Mouse (Mus musculus) limb, embryonic 11.5 days (tissue): Measurements from ENCODE around the gene Fgfr2. TPM values are rescaled to one million over a fixed set of nuclear protein-coding genes. Genes with fewer than 3 reads are reported as not detected.

Experiments
- ATAC-seq: fragments of 200-750 bp; cut with Nextera tagmentation; 2 replicates; pipeline ENCODE4 v1.8.0; 2017; ENCODE audit warnings: low read depth; ENCODE audit not compliant: insufficient number of reproducible peaks, low FRiP score, low TSS enrichment
- DNase-seq: peaks from one replicate; pipeline ENCODE4 v3.0.0-alpha.2; 2015; ENCODE audit warnings: low spot score
- H3K27ac ChIP-seq: fragments of 300-500 bp; sonication (generic); replicated peaks from 2 replicates; pipeline ENCODE4 v1.5.1; 2014; ENCODE audit warnings: low read depth, mild to moderate bottlenecking, low read length
- H3K27me3 ChIP-seq: fragments of 300-500 bp; sonication (generic); 2 replicates; pipeline ENCODE4 v1.6.1; 2014; ENCODE audit warnings: mild to moderate bottlenecking, low read length, mixed read lengths; ENCODE audit not compliant: control insufficient read depth, insufficient read depth
- H3K36me3 ChIP-seq: fragments of 300-500 bp; sonication (generic); 2 replicates; pipeline ENCODE4 v1.6.1; 2014; ENCODE audit warnings: mild to moderate bottlenecking, low read length, moderate library complexity, mixed read lengths; ENCODE audit not compliant: control insufficient read depth, insufficient read depth
- H3K4me1 ChIP-seq: fragments of 300-500 bp; sonication (generic); 2 replicates; pipeline ENCODE4 v1.6.1; 2014; ENCODE audit warnings: low read length, mixed read lengths; ENCODE audit not compliant: control insufficient read depth, insufficient read depth
- H3K4me2 ChIP-seq: fragments of 300-500 bp; sonication (generic); 2 replicates; pipeline ENCODE4 v1.6.1; 2014; ENCODE audit warnings: low read depth, mild to moderate bottlenecking, moderate library complexity; ENCODE audit not compliant: severe bottlenecking
- H3K4me3 ChIP-seq: fragments of 300-500 bp; sonication (generic); 2 replicates; pipeline ENCODE4 v1.5.1; 2014; ENCODE audit warnings: low read depth, low read length
- H3K9ac ChIP-seq: fragments of 300-500 bp; sonication (generic); 2 replicates; pipeline ENCODE4 v1.6.1; 2014; ENCODE audit warnings: mild to moderate bottlenecking, low read length
- H3K9me3 ChIP-seq: fragments of 300-500 bp; sonication (generic); 2 replicates; pipeline ENCODE4 v1.6.1; 2016; ENCODE audit warnings: low read length; ENCODE audit not compliant: control insufficient read depth
- WGBS: fragments of 180-500 bp; shearing (Covaris S2); extraction: QIAGEN DNeasy Blood & Tissue Kit; methylation state at CpG from one replicate; pipeline ENCODE4 v1.1.7; 2014; 5-methylcytosine and 5-hydroxymethylcytosine counted together
- polyA plus RNA-seq: library from polyadenylated mRNA; unstranded; fragments of >200 nt; fragmentation: Nextera tagmentation; extraction: Ambion mirVana; gene quantifications from 2 replicates; pipeline ENCODE4 v1.2.1, GENCODE M21; 2014

Fgfr2 gene
- polyA plus RNA-seq, 1 experiment from 2014 or later = 60.1 TPM

GRCm38 (mm10) chr7:132778630-132779029, 344.5 kb downstream of the Fgfr2 start:
- whole genome bisulfite sequencing = 78% methylated on average over 13 of the region's 13 CpGs
- H3K27ac ChIP-seq = no peak overlapping the region
- H3K4me2 ChIP-seq = no peak overlapping the region
- no peak for ATAC-seq
- no peak for DNase-seq
- no peak overlapping the region for H3K9ac ChIP-seq
- H3K27me3 ChIP-seq = no peaks in the 10 kb centered on the region
- H3K9me3 ChIP-seq = no peaks in the 10 kb centered on the region
- H3K4me1 ChIP-seq = peaks cover 24% of the 10 kb centered on the region
- peaks cover 5% of the 10 kb centered on the region; the same call in 1 of the 2 replicates for H3K36me3 ChIP-seq
- H3K4me3 ChIP-seq = no peak overlapping the region

GRCm38 (mm10) chr7:132777728-132778453, 345.3 kb downstream of the Fgfr2 start:
- Histone ChIP-seq H3K9me3 (no peaks in the 10 kb centered on the region), H3K4me1 (peaks cover 24% of the 10 kb centered on the region), H3K27ac (no peak overlapping the region), H3K4me3 (no peak overlapping the region), H3K36me3 (peaks cover 5% of the 10 kb centered on the region; the same call in 1 of the 2 replicates), H3K9ac (no peak overlapping the region), H3K4me2 (no peak overlapping the region), H3K27me3 (no peaks in the 10 kb centered on the region)
- ATAC-seq = no peak
- no peak for DNase-seq
- WGBS = 83% methylated on average over 1 of the region's 1 CpGs

GRCm38 (mm10) chr7:132777117-132777516, 346.0 kb downstream of the Fgfr2 start:
- Histone ChIP-seq H3K36me3 (peaks cover 5% of the 10 kb centered on the region; the same call in 1 of the 2 replicates), H3K27me3 (no peaks in the 10 kb centered on the region), H3K4me1 (peaks cover 20% of the 10 kb centered on the region), H3K4me3 (no peak overlapping the region), H3K4me2 (no peak overlapping the region), H3K27ac (no peak overlapping the region), H3K9ac (no peak overlapping the region), H3K9me3 (no peaks in the 10 kb centered on the region)
- WGBS = 89% methylated on average over 7 of the region's 7 CpGs
- ATAC-seq = no peak
- no peak for DNase-seq

- no peak overlapping the region for H3K4me2 ChIP-seq
- peaks cover 5% of the 10 kb centered on the region; the same call in 1 of the 2 replicates for H3K36me3 ChIP-seq
- no peak overlapping the region for H3K27ac ChIP-seq
- DNase-seq = no peak
- no peak for ATAC-seq
- H3K9ac ChIP-seq = no peak overlapping the region
- H3K4me1 ChIP-seq = peaks cover 15% of the 10 kb centered on the region
- H3K4me3 ChIP-seq = no peak overlapping the region
- no peaks in the 10 kb centered on the region for H3K9me3 ChIP-seq
- WGBS = 84% methylated on average over 7 of the region's 7 CpGs
- no peaks in the 10 kb centered on the region for H3K27me3 ChIP-seq
These were observed 346.6 kb downstream of the Fgfr2 start for GRCm38 (mm10) chr7:132776338-132777111.

DNA sequence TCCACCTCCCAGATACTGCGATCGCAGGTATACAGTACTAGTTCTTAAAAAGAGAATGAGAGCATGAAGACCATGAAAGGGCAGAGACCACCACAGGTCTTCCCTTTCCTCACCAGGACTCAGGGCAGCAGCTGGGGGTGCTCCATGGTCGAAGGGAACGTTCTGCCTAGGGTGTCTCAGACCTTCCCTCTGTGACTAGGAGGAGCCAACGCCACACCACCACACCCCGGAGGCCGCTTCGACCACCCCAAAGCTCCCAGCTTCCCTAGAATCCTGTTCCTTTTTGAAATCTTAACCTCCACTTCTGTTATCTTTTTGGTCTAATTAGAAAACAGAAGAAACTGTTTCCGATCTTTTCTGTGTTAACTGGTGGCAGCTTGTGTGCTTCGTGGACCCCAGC, 347.2 kb downstream of the Fgfr2 start:
- H3K36me3 ChIP-seq = peaks cover 5% of the 10 kb centered on the region; the same call in 1 of the 2 replicates
- 96% methylated on average over 10 of the region's 10 CpGs for WGBS
- peaks cover 9% of the 10 kb centered on the region for H3K4me1 ChIP-seq
- no peak for DNase-seq
- no peak for ATAC-seq
- H3K27ac ChIP-seq = no peak overlapping the region
- no peaks in the 10 kb centered on the region for H3K27me3 ChIP-seq
- no peak overlapping the region for H3K4me3 ChIP-seq
- no peak overlapping the region for H3K4me2 ChIP-seq
- H3K9ac ChIP-seq = no peak overlapping the region
- H3K9me3 ChIP-seq = no peaks in the 10 kb centered on the region

DNA sequence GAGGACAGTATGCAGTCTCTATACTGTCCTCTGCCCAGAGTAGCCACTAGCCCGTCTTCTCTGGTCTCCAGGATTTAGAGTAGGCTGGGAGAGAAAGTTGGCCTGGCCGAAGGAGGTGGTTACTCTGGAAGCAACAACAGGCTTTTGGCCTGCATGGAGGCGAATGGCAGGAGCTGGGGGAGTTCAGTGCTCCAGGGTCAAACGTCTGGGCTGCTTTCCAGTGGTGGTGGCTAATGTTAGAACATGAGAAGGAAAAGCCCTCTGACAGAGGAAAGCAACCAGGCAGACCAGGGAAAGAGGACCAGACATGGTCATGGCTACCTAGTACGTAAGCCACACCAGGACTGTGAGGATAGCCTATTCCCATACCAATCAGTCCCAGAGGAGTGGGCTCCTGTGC, 347.8 kb downstream of the Fgfr2 start:
- no peaks in the 10 kb centered on the region for H3K9me3 ChIP-seq
- H3K4me2 ChIP-seq = no peak overlapping the region
- 94% methylated on average over 5 of the region's 5 CpGs for WGBS
- ATAC-seq = no peak
- H3K4me3 ChIP-seq = no peak overlapping the region
- no peak overlapping the region for H3K9ac ChIP-seq
- H3K36me3 ChIP-seq = peaks cover 5% of the 10 kb centered on the region; the same call in 1 of the 2 replicates
- peaks cover 5% of the 10 kb centered on the region; the same call in 1 of the 2 replicates for H3K4me1 ChIP-seq
- no peaks in the 10 kb centered on the region for H3K27me3 ChIP-seq
- no peak for DNase-seq
- no peak overlapping the region for H3K27ac ChIP-seq

DNA sequence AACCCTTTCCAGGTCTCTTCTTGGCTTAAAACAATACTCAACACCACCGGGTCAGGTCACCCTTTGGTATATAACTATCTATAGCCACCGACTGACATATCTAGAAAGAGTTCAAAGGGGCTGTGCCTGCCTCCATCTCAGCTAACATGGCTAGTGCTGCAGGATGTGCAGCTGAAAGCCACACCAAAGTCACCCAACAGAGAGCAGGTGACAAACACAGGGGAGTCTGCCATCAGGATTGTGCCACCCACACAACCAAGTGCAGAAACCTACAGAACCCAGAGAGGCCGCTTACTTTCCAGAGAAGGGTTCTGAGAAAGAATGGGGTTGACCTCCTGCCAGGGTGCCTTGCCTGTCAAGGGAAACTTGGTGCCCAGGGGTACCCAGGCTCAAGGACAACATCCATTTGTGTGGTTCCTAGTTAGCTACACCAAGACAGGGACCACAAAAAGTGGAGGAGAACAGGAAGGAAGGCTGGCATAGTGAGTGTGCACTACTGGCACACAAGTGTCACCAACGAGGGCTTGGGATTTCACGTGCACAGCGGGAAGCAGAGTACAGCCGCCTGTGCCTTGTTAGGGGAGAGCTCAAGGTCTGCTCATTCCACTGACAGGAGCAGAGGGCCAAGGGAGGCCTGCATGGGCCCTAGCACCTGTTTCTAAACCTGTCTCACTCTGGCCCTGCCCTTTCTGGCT, 350.0 kb downstream of the Fgfr2 start:
- ATAC-seq (no peak), DNase-seq (no peak)
- Histone ChIP-seq H3K4me1 (peaks cover 2% of the 10 kb centered on the region; the same call in 1 of the 2 replicates), H3K36me3 (peaks cover 5% of the 10 kb centered on the region; the same call in 1 of the 2 replicates), H3K9me3 (no peaks in the 10 kb centered on the region), H3K4me3 (no peak overlapping the region), H3K4me2 (no peak overlapping the region), H3K27me3 (no peaks in the 10 kb centered on the region), H3K27ac (no peak overlapping the region), H3K9ac (no peak overlapping the region)
- 89% methylated on average over 7 of the region's 7 CpGs for WGBS

DNA sequence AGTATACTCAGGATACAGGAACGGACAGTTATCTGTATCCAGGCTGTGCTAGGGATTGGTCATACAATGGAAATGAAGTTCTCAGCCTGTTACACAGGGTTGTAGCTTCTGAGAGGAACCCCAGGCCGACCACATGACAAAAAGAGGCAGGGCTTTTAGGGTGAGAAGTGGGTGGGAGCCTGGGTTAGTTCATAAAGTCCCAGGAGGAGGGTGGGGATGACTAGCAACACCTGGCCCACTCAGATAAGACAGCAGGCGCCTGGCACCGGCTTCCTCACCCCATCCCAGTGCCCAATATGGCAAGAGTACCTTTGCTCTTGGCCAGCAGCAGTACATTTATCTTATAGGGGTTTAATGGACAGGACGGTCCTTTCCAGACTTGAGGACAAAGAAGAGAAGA, 350.7 kb downstream of the Fgfr2 start:
- WGBS = 84% methylated on average over 5 of the region's 5 CpGs
- Histone ChIP-seq H3K27me3 (no peaks in the 10 kb centered on the region), H3K4me1 (peaks cover 5% of the 10 kb centered on the region; the same call in 1 of the 2 replicates), H3K27ac (no peak overlapping the region), H3K4me3 (no peak overlapping the region), H3K9me3 (no peaks in the 10 kb centered on the region), H3K4me2 (no peak overlapping the region), H3K9ac (no peak overlapping the region), H3K36me3 (peaks cover 3% of the 10 kb centered on the region; the same call in 1 of the 2 replicates)
- ATAC-seq (no peak), DNase-seq (no peak)
